Mouse (Mus musculus) thymus, adult 2 months (tissue): ENCODE results near the gene Etv2. TPM values are rescaled to one million over a fixed set of nuclear protein-coding genes. Genes with fewer than 3 reads are reported as not detected.

ENCODE experiments used
- DNase-seq: peaks from one replicate; pipeline ENCODE4 v3.0.0; 2021
- H3K27ac ChIP-seq: fragments of 200-500 bp; 2 replicates; pipeline ENCODE4 v1.5.1; 2012; ENCODE audit warnings: low read length, control low read depth; ENCODE audit not compliant: control insufficient read depth, insufficient read depth
- H3K27me3 ChIP-seq: fragments of 200-500 bp; 2 replicates; pipeline ENCODE4 v1.6.1; 2012; ENCODE audit warnings: mild to moderate bottlenecking, low read length, moderate library complexity, mixed read lengths; ENCODE audit not compliant: control insufficient read depth, insufficient read depth
- H3K36me3 ChIP-seq: fragments of 200-500 bp; 2 replicates; pipeline ENCODE4 v1.6.1; 2012; ENCODE audit warnings: mild to moderate bottlenecking, low read length, moderate library complexity; ENCODE audit not compliant: control insufficient read depth, insufficient read depth
- H3K4me1 ChIP-seq: fragments of 200-500 bp; replicated peaks from 2 replicates; pipeline ENCODE4 v1.6.1; 2012; ENCODE audit warnings: low read length; ENCODE audit not compliant: control insufficient read depth, insufficient read depth
- H3K4me3 ChIP-seq: fragments of 200-500 bp; 2 replicates; pipeline ENCODE4 v1.5.1; 2012; ENCODE audit warnings: mild to moderate bottlenecking, low read length, control low read depth, moderate library complexity; ENCODE audit not compliant: control insufficient read depth, insufficient read depth
- CTCF ChIP-seq: fragments of 200-500 bp; IDR thresholded peaks from 2 replicates; pipeline ENCODE4 v1.5.1; 2012; ENCODE audit warnings: mild to moderate bottlenecking, control low read depth, low read length, moderate library complexity, borderline replicate concordance; ENCODE audit not compliant: control insufficient read depth, poor library complexity, insufficient read depth; ENCODE audit errors: extremely low read depth
- POLR2A ChIP-seq: fragments of 200-500 bp; IDR thresholded peaks from 2 replicates; pipeline ENCODE4 v1.6.1; 2012; ENCODE audit warnings: mild to moderate bottlenecking, low read length, control low read depth, moderate library complexity; ENCODE audit not compliant: control insufficient read depth, poor library complexity, insufficient read depth; ENCODE audit errors: extremely low read depth
- WGBS: fragments of 180-500 bp; shearing (Covaris S2); methylation state at CpG from one replicate; pipeline ENCODE4 v1.1.7; 2018; 5-methylcytosine and 5-hydroxymethylcytosine counted together
- polyA plus RNA-seq: library from polyadenylated mRNA; depleted of rRNA; stranded (reverse); fragments of >200 nt; gene quantifications from 2 replicates; pipeline ENCODE4 v1.2.3, GENCODE M21; 2012

Gene Etv2
- polyA plus RNA-seq, 1 experiment: not detected

GRCm38 (mm10) chr7:30664529-30665200 is 29.0 kb upstream of the Etv2 start, which contains the start of gene Haus5:
Haus5 (minus strand) TSS chr7:30664994.
- Histone ChIP-seq H3K4me3 (peak within 1 kb of the TSS; percentile 73), H3K27ac (no peak within 1 kb of the TSS), H3K36me3 (no peaks in the 10 kb centered on the region; the same call in 1 of the 2 replicates), H3K27me3 (no peaks in the 10 kb centered on the region), H3K4me1 (peaks cover 6% of the 10 kb centered on the region)
- 0 out of 2 replicates have a peak, but pooled peaks have one; percentile 15 for TF ChIP-seq CTCF
- 0 out of 2 replicates have a peak, but pooled peaks have one; percentile 42 for TF ChIP-seq POLR2A
- DNase-seq: peak; percentile 88
- WGBS: under 1% methylated on average over 34 of the region's 34 CpGs

GRCm38 (mm10) chr7:30649591-30650540 is 14.2 kb upstream of the Etv2 start, which contains the start of gene Rbm42:
Rbm42 (minus strand) TSS chr7:30650317.
- Histone ChIP-seq H3K36me3 (peaks cover 36% of the 10 kb centered on the region), H3K4me3 (peak within 1 kb of the TSS; percentile 64), H3K4me1 (peaks cover 5% of the 10 kb centered on the region), H3K27me3 (no peaks in the 10 kb centered on the region), H3K27ac (no peak within 1 kb of the TSS)
- TF ChIP-seq CTCF (peak; percentile 48; the same call in 1 of the 2 replicates), POLR2A (peak; percentile 68)
- WGBS: 2% methylated on average over 59 of the region's 59 CpGs
- peak; percentile 99 for DNase-seq

GRCm38 (mm10) chr7:30639083-30639482 is 3.4 kb upstream of the Etv2 start:
- Histone ChIP-seq H3K27me3 (peaks cover 7% of the 10 kb centered on the region; the same call in 1 of the 2 replicates), H3K4me3 (no peak overlapping the region), H3K27ac (no peak overlapping the region), H3K36me3 (peaks cover 34% of the 10 kb centered on the region), H3K4me1 (no peaks in the 10 kb centered on the region)
- WGBS: 40% methylated on average over 4 of the region's 4 CpGs
- no peak for DNase-seq
- TF ChIP-seq CTCF (no peak), POLR2A (no peak)

GRCm38 (mm10) chr7:30636395-30636794 is 743 bp upstream of the Etv2 start:
- H3K27ac ChIP-seq: no peak overlapping the region
- no peaks in the 10 kb centered on the region for H3K4me1 ChIP-seq
- DNase-seq: no peak
- H3K36me3 ChIP-seq: peaks cover 8% of the 10 kb centered on the region
- no peak overlapping the region for H3K4me3 ChIP-seq
- 34% methylated on average over 11 of the region's 11 CpGs for WGBS
- TF ChIP-seq POLR2A (no peak), CTCF (no peak)
- peaks cover 20% of the 10 kb centered on the region for H3K27me3 ChIP-seq

GRCm38 (mm10) chr7:30634621-30635020 is 1.0 kb downstream of the Etv2 start:
- no peaks in the 10 kb centered on the region for H3K4me1 ChIP-seq
- TF ChIP-seq POLR2A (no peak), CTCF (peak; percentile 71; the same call in 1 of the 2 replicates)
- H3K36me3 ChIP-seq: no peaks in the 10 kb centered on the region
- DNase-seq: peak; percentile 59
- peaks cover 20% of the 10 kb centered on the region for H3K27me3 ChIP-seq
- no peak overlapping the region for H3K4me3 ChIP-seq
- H3K27ac ChIP-seq: no peak overlapping the region
- WGBS: 6% methylated on average over 20 of the region's 20 CpGs

GRCm38 (mm10) chr7:30633762-30634412 is 1.8 kb downstream of the Etv2 start:
- no peaks in the 10 kb centered on the region for H3K36me3 ChIP-seq
- no peak overlapping the region for H3K4me3 ChIP-seq
- no peak for DNase-seq
- no peak overlapping the region for H3K27ac ChIP-seq
- peaks cover 20% of the 10 kb centered on the region for H3K27me3 ChIP-seq
- WGBS: 10% methylated on average over 27 of the region's 27 CpGs
- TF ChIP-seq POLR2A (no peak), CTCF (no peak)
- H3K4me1 ChIP-seq: no peaks in the 10 kb centered on the region
